Mouse (Mus musculus) Patski (cell line): ENCODE data around the gene Ssr2. TPM values are rescaled to one million over a fixed set of nuclear protein-coding genes. Genes with fewer than 3 reads are reported as not detected.

Experiments
- ATAC-seq: fragments of 100-300 bp; one replicate; pipeline ENCODE4 v1.8.0; 2021
- CTCF ChIA-PET: fragments of 350-600 bp; sonication (Branson Sonifier 250); formaldehyde crosslinking; loops from one replicate; lab custom pipeline; 2022; ENCODE audit warnings: inconsistent platforms; lab: Charles Lee
- POLR2A ChIA-PET: fragments of 350-600 bp; sonication (Branson Sonifier 250); formaldehyde crosslinking; loops from one replicate; lab custom pipeline; 2022; ENCODE audit warnings: antibody characterized with exemption, inconsistent platforms; lab: Charles Lee
- DNase-seq: peaks from one replicate; pipeline ENCODE4 v3.0.0-alpha.2; 2011; ENCODE audit warnings: low read depth, low spot score
- H3K27me3 ChIP-seq: fragments of 371-371 bp; one replicate; pipeline ENCODE4 v1.5.1; 2021
- CTCF ChIP-seq: fragments of 100-300 bp; IDR thresholded peaks from one replicate; pipeline ENCODE4 v1.5.1; 2021
- in situ Hi-C: fragments of 300-500 bp; cut with MboI; formaldehyde crosslinking; loops from 3 replicates; pipeline ENCODE4 v1.11.1; 2018; ENCODE audit warnings: low pct_unique_long_range_greater_than_20kb, mixed read lengths
- polyA plus RNA-seq: library from polyadenylated mRNA; unstranded; gene quantifications from one replicate; pipeline ENCODE4 v1.2.3, GENCODE M21; 2021

Ssr2 gene
- polyA plus RNA-seq, 1 experiment from 2014 or later: 410 TPM

GRCm38 (mm10) chr3:88561989-88562388, 13.7 kb upstream of the Ssr2 start:
- POLR2A ChIA-PET: interaction anchor here (1.1 to 3.2 kb wide), 6 partner anchors 9 to 60 kb away, joined by 3 to 35 read pairs (median 7); partner anchors contain the start of genes Lamtor2 and Ubqln4
- peak; percentile 89 for DNase-seq
- H3K27me3 ChIP-seq: no peaks in the 10 kb centered on the region
- ATAC-seq: peak; percentile 85
- no peak for TF ChIP-seq CTCF
- CTCF ChIA-PET: interaction anchor here (1.1 to 4.8 kb wide), 8 partner anchors 9 to 79 kb away, joined by 3 to 29 read pairs (median 6); partner anchors contain the start of genes Lamtor2 and Ubqln4
- in situ Hi-C loops: no loop called here

DNA sequence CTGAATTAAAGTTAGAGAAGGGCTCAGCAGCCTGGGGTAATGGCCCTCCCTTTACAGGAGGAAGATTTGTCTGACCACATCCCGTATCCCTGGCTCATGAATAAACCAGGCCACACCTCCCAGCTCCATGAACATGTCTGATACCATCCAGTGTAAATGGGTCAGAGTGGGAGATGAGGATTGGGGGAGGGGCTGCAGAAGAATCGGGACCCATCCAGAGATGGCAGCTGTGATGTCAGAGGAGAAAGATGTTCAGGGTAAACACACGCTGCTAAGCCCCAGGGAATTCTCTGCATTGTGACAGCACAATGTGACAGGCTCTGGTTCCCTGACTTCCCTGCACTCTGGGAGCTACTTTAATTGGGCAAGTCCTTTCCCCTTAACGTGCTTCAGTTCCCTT, 12.2 kb upstream of the Ssr2 start:
- in situ Hi-C loops: no loop called here
- CTCF ChIA-PET: interaction anchor here (1.0 to 4.8 kb wide), 5 partner anchors 11 to 34 kb away, joined by 3 to 29 read pairs (median 5); partner anchors contain the start of genes Lamtor2 and Ubqln4
- POLR2A ChIA-PET: interaction anchor here (0.7 to 3.2 kb wide), 10 partner anchors 10 to 69 kb away, joined by 3 to 35 read pairs (median 3); partner anchors contain the start of genes Lamtor2 and Ubqln4
- ATAC-seq (peak; percentile 19), DNase-seq (no peak)
- TF ChIP-seq CTCF: no peak
- H3K27me3 ChIP-seq: no peaks in the 10 kb centered on the region

GRCm38 (mm10) chr3:88563966-88564365, 11.7 kb upstream of the Ssr2 start:
- TF ChIP-seq CTCF: no peak
- no peaks in the 10 kb centered on the region for H3K27me3 ChIP-seq
- POLR2A ChIA-PET: interaction anchor here (1.2 to 3.2 kb wide), 6 partner anchors 11 to 64 kb away, joined by 3 to 35 read pairs (median 4); partner anchors contain the start of genes Lamtor2 and Ubqln4
- ATAC-seq: peak; percentile 46
- CTCF ChIA-PET: interaction anchor here (0.9 to 4.8 kb wide), 6 partner anchors 11 to 34 kb away, joined by 3 to 29 read pairs (median 4); partner anchors contain the start of genes Lamtor2 and Ubqln4
- DNase-seq: peak; percentile 89
- in situ Hi-C loops: no loop called here

- ChIA-PET CTCF (interaction anchor here (1.1 to 1.6 kb wide), 2 partner anchors 18 to 31 kb away, joined by 3 read pairs; no protein-coding TSS in a partner anchor), POLR2A (no interaction called here)
- in situ Hi-C loops: no loop called here
- no peak for TF ChIP-seq CTCF
- no peaks in the 10 kb centered on the region for H3K27me3 ChIP-seq
- DNase-seq: no peak
- ATAC-seq: no peak
These were observed 9.6 kb upstream of the Ssr2 start for GRCm38 (mm10) chr3:88566116-88566515.

DNA sequence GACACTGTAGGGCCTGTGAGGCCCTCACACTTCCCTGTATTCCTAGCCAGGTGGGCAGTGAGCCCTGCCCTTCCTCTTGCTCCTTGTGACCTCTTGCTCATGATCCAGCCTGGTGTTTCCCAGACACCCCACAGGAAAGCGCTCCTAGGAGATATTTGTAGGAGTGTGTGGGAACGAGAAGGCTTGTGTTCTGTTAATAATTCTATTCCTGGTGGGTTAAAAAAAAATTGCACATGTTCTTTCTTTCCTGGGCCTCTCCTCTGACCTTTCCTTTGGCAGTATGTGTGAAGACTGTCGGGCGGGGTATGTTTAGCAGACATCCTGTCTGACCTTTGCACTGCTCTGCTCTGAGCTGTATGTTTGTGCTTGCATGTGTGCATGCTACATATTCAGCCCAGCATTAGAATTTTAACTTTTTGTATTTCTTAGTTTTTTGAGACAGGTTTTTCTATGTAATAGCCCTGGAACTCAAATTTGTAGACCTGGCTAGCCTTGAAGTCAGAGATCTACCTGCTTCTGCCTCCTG, 9.1 kb upstream of the Ssr2 start:
- no peak for ATAC-seq
- ChIA-PET POLR2A (no interaction called here), CTCF (interaction anchor here (1.6 kb wide), 1 partner anchor 18 kb away, joined by 3 read pairs; no protein-coding TSS in a partner anchor)
- TF ChIP-seq CTCF: no peak
- H3K27me3 ChIP-seq: no peaks in the 10 kb centered on the region
- DNase-seq: no peak
- in situ Hi-C loops: no loop called here

DNA sequence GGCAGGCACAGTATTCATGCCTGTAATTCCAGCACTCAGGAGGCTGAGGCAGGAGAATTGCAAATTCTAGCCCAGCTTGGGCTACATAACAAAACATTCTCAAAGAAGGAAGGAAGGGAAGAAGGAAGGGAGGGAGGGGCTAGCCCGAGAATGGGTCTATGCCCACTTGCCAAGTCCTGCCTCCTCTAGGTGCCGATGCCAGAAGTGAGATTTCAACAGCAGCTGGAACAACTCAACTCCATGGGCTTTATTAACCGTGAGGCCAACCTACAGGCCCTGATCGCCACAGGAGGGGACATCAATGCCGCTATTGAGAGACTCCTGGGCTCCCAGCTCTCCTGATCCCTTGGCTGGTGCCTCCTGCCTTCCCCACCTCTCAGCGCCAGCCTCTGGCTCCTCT, 7.8 kb upstream of the Ssr2 start:
- POLR2A ChIA-PET: interaction anchor here (1.1 kb wide), 1 partner anchor 13 kb away, joined by 4 read pairs; no protein-coding TSS in a partner anchor
- no peak for ATAC-seq
- no peaks in the 10 kb centered on the region for H3K27me3 ChIP-seq
- in situ Hi-C loops: no loop called here
- DNase-seq: no peak
- CTCF ChIA-PET: interaction anchor here (2.1 to 3.7 kb wide), 2 partner anchors 12 to 13 kb away, joined by 6 to 12 read pairs; no protein-coding TSS in a partner anchor
- no peak for TF ChIP-seq CTCF

DNA sequence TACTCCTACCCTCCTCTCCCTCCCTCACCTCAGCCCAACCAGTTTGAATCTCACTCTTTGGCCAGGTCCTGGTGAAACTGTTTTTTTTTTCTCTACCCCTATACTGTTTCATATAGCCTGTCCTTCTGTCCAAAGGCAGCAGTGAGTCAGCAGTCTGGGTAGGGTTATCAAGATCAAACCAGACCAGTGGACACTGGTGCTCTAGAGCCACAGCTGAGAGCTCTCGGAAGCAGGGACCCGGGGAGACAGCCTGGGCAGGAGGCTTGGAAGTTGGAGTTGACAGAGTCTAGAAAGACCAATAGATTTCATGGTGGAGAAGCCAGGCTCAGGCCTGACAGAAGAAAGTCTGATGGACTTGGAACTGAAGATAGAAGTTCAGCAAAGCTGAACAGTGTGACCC, 7.1 kb upstream of the Ssr2 start:
- POLR2A ChIA-PET: interaction anchor here (1.1 to 1.3 kb wide), 2 partner anchors 10 to 14 kb away, joined by 3 to 4 read pairs; no protein-coding TSS in a partner anchor
- in situ Hi-C loops: no loop called here
- CTCF ChIA-PET: interaction anchor here (1.1 to 3.7 kb wide), 4 partner anchors 11 to 38 kb away, joined by 3 to 12 read pairs (median 4); no protein-coding TSS in a partner anchor
- no peaks in the 10 kb centered on the region for H3K27me3 ChIP-seq
- ATAC-seq (no peak), DNase-seq (no peak)
- no peak for TF ChIP-seq CTCF

DNA sequence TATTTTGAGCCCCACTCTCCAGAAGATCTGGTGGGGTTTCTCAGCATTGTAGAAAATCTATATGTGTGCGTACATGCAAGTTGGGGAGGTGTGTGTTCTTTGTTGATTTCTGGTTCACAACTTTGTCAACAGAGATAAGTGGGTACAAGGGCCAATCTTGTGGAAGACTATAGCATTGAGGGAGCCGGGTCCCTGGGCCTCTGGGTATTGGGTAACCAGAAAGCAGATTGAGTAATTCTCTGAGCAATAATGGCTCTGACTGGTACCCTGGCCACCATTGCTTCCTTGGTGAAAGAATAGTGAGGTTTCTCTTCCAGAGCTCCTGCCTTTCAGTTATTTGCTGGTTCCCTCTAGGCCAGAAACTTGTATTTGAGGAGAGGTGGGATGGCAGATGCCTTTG, 6.6 kb upstream of the Ssr2 start:
- ATAC-seq (no peak), DNase-seq (no peak)
- in situ Hi-C loops: no loop called here
- no peak for TF ChIP-seq CTCF
- no peaks in the 10 kb centered on the region for H3K27me3 ChIP-seq
- ChIA-PET POLR2A (interaction anchor here (1.1 to 1.3 kb wide), 3 partner anchors 9 to 24 kb away, joined by 3 to 4 read pairs (median 4); no protein-coding TSS in a partner anchor), CTCF (interaction anchor here (1.1 to 3.7 kb wide), 5 partner anchors 10 to 39 kb away, joined by 3 to 12 read pairs (median 5); no protein-coding TSS in a partner anchor)

DNA sequence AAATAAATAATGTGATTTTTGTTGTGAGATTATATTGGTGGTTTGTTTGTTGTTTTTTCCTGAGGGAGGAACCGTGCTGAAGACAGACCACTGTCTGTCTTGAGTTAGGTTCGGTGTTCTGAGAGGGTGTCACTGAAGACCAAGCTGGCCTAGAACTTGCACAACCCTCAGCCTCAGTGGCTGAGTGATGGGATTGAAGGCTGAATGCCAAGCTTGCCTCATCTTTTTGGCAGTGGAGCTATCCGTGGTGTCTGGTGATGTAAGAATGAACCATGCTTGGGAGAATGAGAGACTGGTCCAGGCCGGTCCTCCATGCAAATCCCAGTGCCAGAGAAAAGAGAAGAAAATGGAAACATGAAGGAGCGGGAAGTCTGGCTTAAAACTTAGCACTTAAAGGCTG, 6.0 kb upstream of the Ssr2 start:
- ChIA-PET POLR2A (interaction anchor here (1.3 kb wide), 2 partner anchors 9 to 23 kb away, joined by 3 to 4 read pairs; no protein-coding TSS in a partner anchor), CTCF (interaction anchor here (1.0 to 3.7 kb wide), 5 partner anchors 10 to 39 kb away, joined by 3 to 12 read pairs (median 5); no protein-coding TSS in a partner anchor)
- in situ Hi-C loops: no loop called here
- ATAC-seq (no peak), DNase-seq (no peak)
- TF ChIP-seq CTCF: no peak
- H3K27me3 ChIP-seq: no peaks in the 10 kb centered on the region

- no peak for ATAC-seq
- POLR2A ChIA-PET: no interaction called here
- H3K27me3 ChIP-seq: no peaks in the 10 kb centered on the region
These were observed 5.3 kb upstream of the Ssr2 start for GRCm38 (mm10) chr3:88570341-88570740.

More at GRCm38 (mm10) chr3:88570341-88570740, 5.3 kb upstream of the Ssr2 start:
- CTCF ChIA-PET: interaction anchor here (1.0 to 3.7 kb wide), 5 partner anchors 9 to 24 kb away, joined by 3 to 12 read pairs (median 5); no protein-coding TSS in a partner anchor
- in situ Hi-C loops: no loop called here
- no peak for TF ChIP-seq CTCF
- no peak for DNase-seq
